Mouse (Mus musculus): ENCODE results near the gene Csnk1g2. TPM values are rescaled to one million over a fixed set of nuclear protein-coding genes. Genes with fewer than 3 reads are reported as not detected.

Gene Csnk1g2
- polyA plus RNA-seq (2012; fragmentation: generic; extraction: Trizol): 100 to 1,000 TPM; 224 to 226 TPM

DNA sequence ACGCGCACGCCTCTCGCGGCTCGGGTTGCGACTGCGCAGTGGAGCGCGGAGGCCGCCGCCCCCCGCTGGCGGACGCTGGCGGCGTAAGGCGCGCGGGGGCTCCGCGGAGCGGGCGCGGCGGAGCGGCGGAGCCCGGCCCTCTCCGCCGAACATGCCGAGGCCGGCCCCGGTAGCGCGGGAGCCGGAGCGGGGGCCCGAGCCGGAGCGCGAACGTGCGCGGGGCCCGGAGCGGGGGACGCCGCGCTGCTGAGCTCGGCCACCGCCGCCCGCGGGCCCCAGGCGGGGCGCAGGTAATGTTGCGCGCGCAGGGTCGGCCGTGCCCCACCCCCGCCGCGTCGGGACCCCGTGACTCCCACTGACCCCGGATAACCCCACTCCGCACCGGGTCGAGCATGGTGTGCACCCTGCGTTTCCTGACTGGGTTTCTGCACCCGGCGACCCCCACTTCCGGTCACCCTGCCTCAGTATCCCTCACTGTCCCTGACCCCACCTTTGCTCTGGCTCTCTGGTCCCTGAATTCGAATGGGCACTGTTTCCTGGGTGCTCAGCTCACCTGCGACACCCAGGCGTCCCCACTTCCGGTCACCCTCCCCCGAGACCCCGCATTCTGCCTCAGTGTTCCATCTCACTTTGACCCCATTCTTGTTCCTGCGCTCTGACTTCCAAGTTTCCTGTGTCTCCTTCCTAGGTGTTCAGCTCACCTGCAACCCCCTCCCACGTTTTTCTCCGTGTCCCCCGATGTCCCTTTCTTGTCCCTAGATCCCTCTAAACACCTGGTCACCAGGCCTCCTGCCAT, at the start of gene Csnk1g2:
Gene Csnk1g2 (plus strand): TSS at position 178 of the 796 bp plus-strand sequence.

DNA sequence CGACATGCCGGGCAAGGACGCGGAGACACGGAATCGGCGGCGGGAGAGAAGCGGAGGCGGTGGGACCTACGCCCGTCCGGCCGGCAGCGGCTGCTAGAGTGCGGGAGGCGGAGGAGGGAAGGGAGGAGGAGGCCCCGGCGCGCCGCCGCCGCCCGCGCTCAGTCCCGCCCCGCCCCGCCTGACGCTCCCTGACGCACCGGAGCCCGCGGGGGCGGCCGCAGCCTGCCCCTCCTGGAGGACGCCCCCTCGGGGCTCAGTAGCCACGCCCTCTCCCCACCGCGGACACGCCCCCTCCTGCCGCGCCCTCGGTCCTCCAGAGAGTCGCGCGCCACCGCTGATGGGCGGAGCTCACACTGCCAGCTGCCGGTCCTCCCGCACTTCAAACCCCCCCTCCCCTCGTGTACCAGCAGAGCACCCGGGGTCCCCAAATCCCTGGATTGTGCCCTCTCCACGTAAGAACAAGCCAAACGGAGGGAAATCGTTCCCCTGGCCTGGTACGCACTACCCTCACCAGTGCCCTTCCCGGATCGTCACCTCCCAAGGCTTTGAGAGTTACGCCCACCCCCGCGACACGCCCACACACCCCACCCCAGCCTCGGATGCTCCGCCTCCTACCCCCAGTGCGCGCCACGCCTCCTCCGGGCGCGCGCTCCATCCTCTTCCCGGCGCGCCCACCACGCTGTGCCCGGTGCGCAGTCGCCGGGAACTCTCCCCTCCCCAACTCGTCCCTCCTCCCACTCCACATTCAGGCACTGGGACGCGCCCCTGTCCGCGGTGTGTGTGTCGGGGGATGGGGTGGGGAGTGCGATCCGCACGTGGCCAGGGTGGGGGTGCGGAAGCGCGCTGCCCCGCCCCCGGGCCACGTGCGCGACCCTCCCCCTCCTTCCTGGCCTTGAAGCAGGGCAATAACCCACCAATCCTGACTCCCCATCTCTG, 45.2 kb upstream of the Csnk1g2 start, which contains the start of gene Klf16:
Gene Klf16 (minus strand): TSS at position 127 of the 936 bp plus-strand sequence.

DNA sequence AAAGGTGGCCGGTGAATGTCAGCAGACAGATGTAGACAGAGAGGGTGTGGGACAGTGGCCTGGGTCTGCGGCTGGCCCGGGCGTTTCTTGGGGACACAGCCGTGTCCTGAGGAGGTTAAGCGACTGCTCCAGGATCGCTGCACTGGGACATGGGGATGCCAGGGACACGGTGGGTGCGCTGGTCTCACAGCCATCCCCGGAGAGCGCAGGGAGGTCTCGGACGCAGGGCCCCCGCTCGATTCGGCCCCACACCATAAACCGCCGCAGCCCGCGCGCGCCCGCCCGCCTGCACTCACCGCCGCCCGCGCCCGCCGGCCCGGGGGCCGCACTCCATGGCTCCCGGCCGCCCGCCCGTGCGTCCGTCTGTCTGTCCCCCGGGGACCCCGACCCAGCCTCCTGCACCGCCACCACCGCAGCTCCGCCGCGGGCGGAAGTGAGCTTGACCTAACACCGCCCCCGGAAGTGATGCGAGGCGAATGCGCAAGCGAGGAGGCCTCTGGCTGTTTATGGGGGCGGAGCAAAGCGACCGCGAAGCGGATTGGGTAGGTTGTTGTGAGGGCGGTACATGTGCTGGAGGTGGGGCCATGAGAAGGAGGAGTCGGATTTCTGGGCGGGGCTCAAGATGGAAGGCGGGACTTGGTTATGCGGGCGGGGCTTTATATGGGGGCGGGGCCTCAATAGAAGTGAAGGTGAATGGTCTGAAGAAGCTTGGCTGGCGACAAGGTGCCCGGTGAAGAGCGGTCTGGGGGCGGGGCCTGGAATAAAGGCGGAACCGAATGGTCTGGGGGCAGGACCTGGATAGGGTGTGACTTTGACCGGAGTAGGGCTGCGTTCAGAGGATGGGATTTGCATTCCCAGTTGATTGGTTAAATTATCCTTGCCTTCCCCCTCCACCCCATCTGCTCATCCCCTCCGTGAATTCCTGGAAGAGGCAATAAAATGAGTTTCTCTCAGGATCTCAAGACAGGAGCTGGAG, 32.5 kb upstream of the Csnk1g2 start, which contains the start of gene Abhd17a:
Gene Abhd17a (minus strand): TSS at position 463 of the 976 bp plus-strand sequence.

DNA sequence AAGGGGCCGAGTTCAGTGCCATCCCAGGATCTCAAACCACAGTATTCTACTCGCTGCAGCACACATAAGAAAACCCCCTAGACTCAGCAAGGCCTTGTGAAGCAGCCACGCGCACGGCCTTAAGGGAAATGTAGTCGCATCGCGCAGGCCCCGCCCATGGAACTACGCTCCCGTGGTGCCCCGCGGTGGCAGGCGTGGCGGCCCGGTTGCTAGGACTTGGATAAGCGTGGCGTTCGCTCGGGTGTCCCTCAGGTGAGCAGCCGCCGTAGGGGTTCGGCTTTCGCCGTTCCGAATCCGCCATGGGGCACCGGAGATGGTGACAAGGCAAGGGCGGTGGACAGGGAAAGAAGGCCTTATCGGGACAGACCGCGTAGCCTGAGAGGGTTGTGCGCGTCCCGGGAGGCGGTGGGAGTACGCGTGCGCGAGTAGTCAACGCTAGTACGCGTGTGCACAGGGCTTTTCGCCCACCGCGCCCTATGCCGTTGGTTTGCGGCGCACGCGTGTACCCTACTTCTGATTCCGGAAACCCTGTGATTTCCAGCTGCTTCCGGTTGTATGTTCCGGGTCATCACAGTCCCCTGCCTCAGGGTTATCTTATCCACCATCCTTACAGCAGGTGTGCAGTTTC, 19.8 kb upstream of the Csnk1g2 start, which contains the start of the genes Scamp4 and Adat3:
Gene Scamp4 (plus strand): TSS at position 175 of the 628 bp plus-strand sequence.
Gene Adat3 (plus strand): TSS at position 183 of the 628 bp plus-strand sequence.

DNA sequence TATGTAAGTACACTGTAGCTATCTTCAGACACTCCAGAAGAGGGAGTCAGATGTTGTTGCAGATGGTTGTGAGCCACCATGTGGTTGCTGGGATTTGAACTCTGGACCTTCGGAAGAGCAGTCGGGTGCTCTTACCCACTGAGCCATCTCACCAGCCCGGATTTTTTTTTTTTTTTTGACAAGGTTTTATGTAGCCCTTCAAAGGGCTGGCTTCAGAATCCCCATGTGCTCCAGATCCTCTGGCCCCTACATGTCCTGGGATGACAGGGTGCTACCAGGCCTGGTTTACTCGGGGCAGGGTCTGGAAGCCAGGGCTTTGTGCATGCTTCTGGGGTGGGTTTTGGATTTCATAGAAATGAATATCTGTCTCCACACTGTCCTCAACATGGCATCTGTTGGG, 16.9 kb upstream of the Csnk1g2 start, which contains the start of gene Gm49322:
Gene Gm49322 (plus strand): TSS at position 301 of the 400 bp plus-strand sequence.

DNA sequence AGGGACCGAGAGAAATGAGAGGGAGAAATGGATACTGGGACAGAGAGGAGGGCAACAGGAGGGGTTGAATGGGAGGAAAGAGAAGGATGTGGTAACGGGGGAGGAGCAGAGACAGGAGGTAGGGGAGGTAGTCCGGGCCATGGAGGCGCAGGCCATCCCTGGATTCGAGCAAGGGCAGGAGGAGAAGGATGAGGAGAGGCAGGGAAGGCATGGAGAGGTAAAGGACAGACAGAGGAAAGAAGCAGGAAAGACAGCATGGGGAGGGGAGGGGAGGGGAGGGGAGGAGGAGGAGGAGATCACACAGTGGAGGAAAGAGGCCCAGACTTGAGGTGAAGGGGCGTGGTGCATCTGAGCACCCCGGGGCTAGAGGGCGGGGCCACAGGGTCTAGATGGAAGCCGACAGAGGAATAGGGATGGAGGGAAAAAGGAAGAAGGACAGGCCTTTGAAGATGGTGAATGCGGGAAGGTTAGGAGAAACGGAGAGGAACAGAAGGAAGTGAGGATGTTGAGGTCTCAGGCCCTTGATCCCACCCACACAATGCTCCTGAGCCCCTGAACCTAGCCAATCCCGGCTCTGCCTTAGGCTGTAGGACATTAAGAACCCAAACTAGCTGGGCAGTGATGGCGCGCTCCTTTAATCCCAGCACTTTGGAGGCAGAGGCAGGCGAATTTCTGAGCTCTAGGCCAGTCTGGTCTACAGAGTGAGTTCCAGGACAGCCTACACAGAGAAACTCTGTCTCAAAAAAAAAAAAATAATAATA, 34.4 kb downstream of the Csnk1g2 start, which contains the start of gene Btbd2:
Gene Btbd2 (minus strand): TSS at position 209 of the 761 bp plus-strand sequence.

DNA sequence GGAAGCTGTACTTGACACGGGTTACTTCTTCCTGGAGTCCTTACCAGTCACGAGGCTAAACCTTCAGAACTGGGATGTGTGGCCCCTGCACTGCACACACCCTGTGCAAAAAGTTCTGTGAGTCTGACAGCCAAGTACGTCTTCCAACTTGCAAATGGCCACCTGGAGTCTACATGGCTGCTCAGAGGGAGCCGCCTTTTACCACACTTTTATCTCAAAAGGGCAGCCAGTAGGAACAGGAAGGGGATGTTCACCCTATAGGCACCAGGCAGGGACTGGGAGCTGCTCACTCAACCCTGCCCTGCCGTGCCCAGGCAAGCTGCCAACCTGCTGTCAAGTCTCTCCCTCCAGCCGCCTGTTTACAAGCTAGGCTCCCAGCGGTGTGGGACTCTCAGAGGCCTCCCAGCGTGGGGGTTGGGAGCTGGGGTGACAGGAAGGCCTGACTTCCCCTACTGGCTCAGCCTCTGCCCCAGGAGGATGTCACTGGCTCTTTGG, 55.4 kb downstream of the Csnk1g2 start, which contains the start of gene Mknk2:
Gene Mknk2 (minus strand): TSS at position 171 of the 495 bp plus-strand sequence.

Other genes starting within 250 kb of the Csnk1g2 start
- 10 to 100 TPM in 1 of 2 experiments, 1 to 10 TPM in 1; 8.8 to 32.5 TPM for gene Mex3d, start 235.2 kb upstream of the Csnk1g2 start, polyA plus RNA-seq (2012; fragmentation: generic; extraction: Trizol)
- gene Mbd3, start 223.3 kb upstream of the Csnk1g2 start, polyA plus RNA-seq (2012; fragmentation: generic; extraction: Trizol): 100 to 1,000 TPM; 239 to 395 TPM
- gene Uqcr11, start 216.0 kb upstream of the Csnk1g2 start, polyA plus RNA-seq (2012; fragmentation: generic; extraction: Trizol): 1,000 to 10,000 TPM; 1,086 to 1,588 TPM
- gene Tcf3, start 189.2 kb upstream of the Csnk1g2 start, polyA plus RNA-seq (2012; fragmentation: generic; extraction: Trizol): 100 to 1,000 TPM in 1 of 2 experiments, 10 to 100 TPM in 1; 52.4 to 135 TPM
- under 1 TPM; under 0.01 to 0.01 TPM for gene Onecut3, start 128.0 kb upstream of the Csnk1g2 start, polyA plus RNA-seq (2012; fragmentation: generic; extraction: Trizol)
- gene Atp8b3, start 83.7 kb upstream of the Csnk1g2 start, polyA plus RNA-seq (2012; fragmentation: generic; extraction: Trizol): under 1 TPM; 0.29 to 0.77 TPM
- gene Rexo1, start 61.3 kb upstream of the Csnk1g2 start, polyA plus RNA-seq (2012; fragmentation: generic; extraction: Trizol): 10 to 100 TPM; 13.6 to 30.1 TPM
- 10 to 100 TPM; 14.7 to 17.8 TPM for gene Klf16, start 45.5 kb upstream of the Csnk1g2 start, polyA plus RNA-seq (2012; fragmentation: generic; extraction: Trizol)
- gene Abhd17a, start 32.5 kb upstream of the Csnk1g2 start, polyA plus RNA-seq (2012; fragmentation: generic; extraction: Trizol): 100 to 1,000 TPM; 189 to 208 TPM
- gene Scamp4, start 20.0 kb upstream of the Csnk1g2 start, polyA plus RNA-seq (2012; fragmentation: generic; extraction: Trizol): 100 to 1,000 TPM in 1 of 2 experiments, 10 to 100 TPM in 1; 96.1 to 132 TPM
- 10 to 100 TPM; 10.3 to 12.6 TPM for gene Adat3, start 20.0 kb upstream of the Csnk1g2 start, polyA plus RNA-seq (2012; fragmentation: generic; extraction: Trizol)
- 1 to 10 TPM in 1 of 2 experiments, under 1 TPM in 1; 0.39 to 1.4 TPM for gene Gm49322, start 16.8 kb upstream of the Csnk1g2 start, polyA plus RNA-seq (2012; fragmentation: generic; extraction: Trizol)
- gene Btbd2, start 34.2 kb downstream of the Csnk1g2 start, polyA plus RNA-seq (2012; fragmentation: generic; extraction: Trizol): 100 to 1,000 TPM in 1 of 2 experiments, 10 to 100 TPM in 1; 54.5 to 122 TPM
- 100 to 1,000 TPM in 1 of 2 experiments, 10 to 100 TPM in 1; 50.6 to 131 TPM for gene Mknk2, start 55.3 kb downstream of the Csnk1g2 start, polyA plus RNA-seq (2012; fragmentation: generic; extraction: Trizol)
- gene Mob3a, start 79.1 kb downstream of the Csnk1g2 start, polyA plus RNA-seq (2012; fragmentation: generic; extraction: Trizol): 10 to 100 TPM; 19.8 to 24.3 TPM
- gene Izumo4, start 79.3 kb downstream of the Csnk1g2 start, polyA plus RNA-seq (2012; fragmentation: generic; extraction: Trizol): 10 to 100 TPM in 1 of 2 experiments, 1 to 10 TPM in 1; 2.2 to 31.4 TPM
- 10 to 100 TPM; 37.2 to 87.2 TPM for gene Ap3d1, start 119.4 kb downstream of the Csnk1g2 start, polyA plus RNA-seq (2012; fragmentation: generic; extraction: Trizol)
- 10 to 100 TPM in 1 of 2 experiments, 1 to 10 TPM in 1; 2.9 to 12.0 TPM for gene Dot1l, start 132.4 kb downstream of the Csnk1g2 start, polyA plus RNA-seq (2012; fragmentation: generic; extraction: Trizol)
- gene Sf3a2, start 175.4 kb downstream of the Csnk1g2 start, polyA plus RNA-seq (2012; fragmentation: generic; extraction: Trizol): 100 to 1,000 TPM in 1 of 2 experiments, 10 to 100 TPM in 1; 97.6 to 167 TPM
- 10 to 100 TPM; 64.7 to 99.4 TPM for gene Plekhj1, start 175.8 kb downstream of the Csnk1g2 start, polyA plus RNA-seq (2012; fragmentation: generic; extraction: Trizol)
- 1 to 10 TPM in 1 of 2 experiments, under 1 TPM in 1; 0.25 to 1.2 TPM for gene Amh, start 182.4 kb downstream of the Csnk1g2 start, polyA plus RNA-seq (2012; fragmentation: generic; extraction: Trizol)
- gene Jsrp1, start 190.7 kb downstream of the Csnk1g2 start, polyA plus RNA-seq (2012; fragmentation: generic; extraction: Trizol): under 1 TPM in 1 of 2 experiments, not detected in 1; 0.94 TPM
- gene Oaz1, start 203.8 kb downstream of the Csnk1g2 start, polyA plus RNA-seq (2012; fragmentation: generic; extraction: Trizol): 1,000 to 10,000 TPM; 1,765 to 2,268 TPM
- gene Lingo3, start 221.2 kb downstream of the Csnk1g2 start, polyA plus RNA-seq (2012; fragmentation: generic; extraction: Trizol): under 1 TPM; 0.01 to 0.07 TPM
- 100 to 1,000 TPM; 321 to 392 TPM for gene Lsm7, start 232.4 kb downstream of the Csnk1g2 start, polyA plus RNA-seq (2012; fragmentation: generic; extraction: Trizol)
- 10 to 100 TPM; 16.7 to 38.9 TPM for gene Sppl2b, start 232.4 kb downstream of the Csnk1g2 start, polyA plus RNA-seq (2012; fragmentation: generic; extraction: Trizol)
- under 1 TPM; 0.01 to 0.06 TPM for gene Tmprss9, start 249.0 kb downstream of the Csnk1g2 start, polyA plus RNA-seq (2012; fragmentation: generic; extraction: Trizol)